Mouse (Mus musculus) spleen, adult 2 months (tissue): ENCODE results near the gene Gstt1. TPM values are rescaled to one million over a fixed set of nuclear protein-coding genes. Genes with fewer than 3 reads are reported as not detected.

Experiments
- DNase-seq, 2 experiments: peaks; one replicate each; pipeline versions ENCODE4 v3.0.0 to v3.0.0-alpha.2; 2012 to 2021; ENCODE audit warnings: low spot score in 2 of 2, low read depth in 1 of 2
- H3K27ac ChIP-seq: fragments of 200-500 bp; 2 replicates; pipeline ENCODE4 v1.5.1; 2012; ENCODE audit warnings: low read length, inconsistent platforms; ENCODE audit not compliant: insufficient read depth
- H3K27me3 ChIP-seq: fragments of 200-500 bp; 2 replicates; pipeline ENCODE4 v1.6.1; 2012; ENCODE audit warnings: mild to moderate bottlenecking, moderate library complexity, low read length, inconsistent platforms; ENCODE audit not compliant: control insufficient read depth, insufficient read depth
- H3K36me3 ChIP-seq: fragments of 200-500 bp; 2 replicates; pipeline ENCODE4 v1.6.1; 2012; ENCODE audit warnings: mild to moderate bottlenecking, low read length, inconsistent platforms; ENCODE audit not compliant: control insufficient read depth, insufficient read depth
- H3K4me1 ChIP-seq: fragments of 200-500 bp; 2 replicates; pipeline ENCODE4 v1.6.1; 2011; ENCODE audit warnings: inconsistent platforms; ENCODE audit not compliant: control insufficient read depth, insufficient read depth, insufficient read length
- H3K4me3 ChIP-seq: fragments of 200-500 bp; 2 replicates; pipeline ENCODE4 v1.5.1; 2011; ENCODE audit warnings: mild to moderate bottlenecking, inconsistent platforms; ENCODE audit not compliant: insufficient read depth, insufficient read length; ENCODE audit errors: extremely low read depth
- CTCF ChIP-seq: fragments of 200-500 bp; IDR thresholded peaks from 2 replicates; pipeline ENCODE4 v1.5.1; 2011; ENCODE audit warnings: mild to moderate bottlenecking, inconsistent platforms; ENCODE audit not compliant: insufficient read depth, insufficient read length, insufficient replicate concordance; ENCODE audit errors: extremely low read depth
- POLR2A ChIP-seq: fragments of 200-500 bp; IDR thresholded peaks from 2 replicates; pipeline ENCODE4 v1.6.1; 2011; ENCODE audit warnings: low read depth, low read length, inconsistent platforms
- WGBS: fragments of 180-500 bp; shearing (Covaris S2); methylation state at CpG from one replicate; pipeline ENCODE4 v1.1.7; 2018; 5-methylcytosine and 5-hydroxymethylcytosine counted together
- polyA plus RNA-seq: library from polyadenylated mRNA; depleted of rRNA; stranded (reverse); fragments of >200 nt; gene quantifications from 2 replicates; pipeline ENCODE4 v1.2.3, GENCODE M21; 2012

Gstt1 gene
- polyA plus RNA-seq, 1 experiment = 28.5 TPM

- H3K36me3 ChIP-seq = no peaks in the 10 kb centered on the region
- no peak overlapping the region for H3K27ac ChIP-seq
- 0 out of 2 replicates have a peak, but pooled peaks cover 5% of the 10 kb centered on the region for H3K4me1 ChIP-seq
- no peak for DNase-seq
- no peak overlapping the region for H3K4me3 ChIP-seq
- TF ChIP-seq CTCF = no peak
- no peak for TF ChIP-seq POLR2A
- no peaks in the 10 kb centered on the region for H3K27me3 ChIP-seq
- WGBS = 70% methylated on average over 2 of the region's 2 CpGs
These were observed 31.3 kb upstream of the Gstt1 start for GRCm38 (mm10) chr10:75829529-75830274.

DNA sequence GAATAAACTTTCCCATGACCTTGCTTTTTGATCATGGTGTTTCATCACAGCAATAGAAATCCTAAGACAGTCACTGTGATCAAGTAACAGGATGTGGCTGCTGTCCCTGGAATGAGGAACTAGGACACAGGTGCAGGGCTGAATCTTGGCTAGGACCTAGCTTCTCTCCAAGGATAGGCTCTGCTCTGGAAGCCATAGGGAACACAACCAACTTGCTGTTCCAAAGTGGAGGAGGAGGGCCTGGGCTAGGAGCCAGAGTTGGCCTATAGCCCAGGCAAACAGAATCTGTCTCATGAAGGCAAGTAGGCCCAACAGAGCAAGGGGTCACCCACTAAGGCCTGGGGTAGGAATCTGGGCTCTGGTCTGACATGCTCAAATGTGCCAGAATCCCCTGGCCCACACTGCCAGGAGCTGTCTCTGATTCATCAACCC, 30.1 kb upstream of the Gstt1 start:
- H3K27me3 ChIP-seq = no peaks in the 10 kb centered on the region
- no peak overlapping the region for H3K4me3 ChIP-seq
- H3K36me3 ChIP-seq = no peaks in the 10 kb centered on the region
- DNase-seq = no peak
- TF ChIP-seq CTCF = no peak
- no peak for TF ChIP-seq POLR2A
- H3K27ac ChIP-seq = no peak overlapping the region
- H3K4me1 ChIP-seq = 0 out of 2 replicates have a peak, but pooled peaks cover 4% of the 10 kb centered on the region

DNA sequence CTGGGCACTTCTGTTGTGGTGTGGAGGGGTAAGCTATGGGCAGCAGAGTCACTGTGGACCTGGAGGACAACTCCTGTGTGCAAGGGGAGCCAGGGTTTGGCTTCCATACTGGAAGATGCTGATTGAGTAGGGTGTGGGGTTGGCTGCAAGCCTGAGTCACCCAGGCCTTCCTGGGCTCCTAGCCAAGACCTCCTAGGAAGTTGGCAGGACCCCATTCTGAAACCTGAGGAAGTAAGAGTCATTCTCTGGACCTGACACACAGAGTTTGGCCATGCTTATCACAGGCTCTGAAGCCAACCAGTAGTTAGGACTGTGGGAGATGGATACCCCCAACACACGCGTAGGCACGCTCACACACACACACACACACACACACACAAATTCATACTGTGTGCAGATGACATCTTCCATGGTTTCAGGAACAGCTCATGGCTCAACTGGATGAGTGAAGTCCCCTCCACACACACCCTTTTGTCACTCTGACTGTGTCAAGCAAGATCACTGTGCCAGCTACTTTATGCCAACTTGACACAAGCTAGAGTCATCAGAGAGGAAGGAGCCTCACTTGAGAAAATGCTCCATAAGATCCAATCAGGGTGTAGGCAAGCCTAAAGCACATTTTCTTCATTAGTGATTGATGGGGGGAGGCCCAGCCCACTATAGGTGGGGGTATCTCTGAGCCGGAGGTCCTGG, 29.4 kb upstream of the Gstt1 start:
- H3K27ac ChIP-seq = no peak overlapping the region

GRCm38 (mm10) chr10:75824530-75824929, 26.1 kb upstream of the Gstt1 start:
- Histone ChIP-seq H3K36me3 (no peaks in the 10 kb centered on the region), H3K4me3 (no peak overlapping the region), H3K27me3 (no peaks in the 10 kb centered on the region), H3K27ac (no peak overlapping the region), H3K4me1 (no peaks in the 10 kb centered on the region)
- WGBS = 49% methylated on average over 4 of the region's 4 CpGs
- DNase-seq = no peak
- no peak for TF ChIP-seq CTCF
- no peak for TF ChIP-seq POLR2A

More for the DNA sequence above, 29.4 kb upstream of the Gstt1 start:
- Histone ChIP-seq H3K4me1 (no peaks in the 10 kb centered on the region), H3K27me3 (no peaks in the 10 kb centered on the region), H3K36me3 (no peaks in the 10 kb centered on the region), H3K4me3 (no peak overlapping the region)
- WGBS = 92% methylated on average over 4 of the region's 4 CpGs
- TF ChIP-seq POLR2A (no peak), CTCF (no peak)
- no peak for DNase-seq

- TF ChIP-seq CTCF (no peak), POLR2A (no peak)
- Histone ChIP-seq H3K4me3 (no peak overlapping the region), H3K36me3 (no peaks in the 10 kb centered on the region), H3K27me3 (no peaks in the 10 kb centered on the region), H3K4me1 (no peaks in the 10 kb centered on the region), H3K27ac (no peak overlapping the region)
- DNase-seq = no peak
- 77% methylated on average over 1 of the region's 1 CpGs for WGBS
These were observed 25.4 kb upstream of the Gstt1 start for GRCm38 (mm10) chr10:75823782-75824181.

- H3K27ac ChIP-seq = no peak within 1 kb of the TSS
- H3K36me3 ChIP-seq = no peaks in the 10 kb centered on the region
- no peak for DNase-seq
- WGBS = 86% methylated on average over 2 of the region's 2 CpGs
- no peaks in the 10 kb centered on the region for H3K4me1 ChIP-seq
- H3K4me3 ChIP-seq = no peak within 1 kb of the TSS
- TF ChIP-seq CTCF = no peak
- no peak for TF ChIP-seq POLR2A
- no peaks in the 10 kb centered on the region for H3K27me3 ChIP-seq
These were observed 24.1 kb upstream of the Gstt1 start, which contains the start of gene Gstt4 for GRCm38 (mm10) chr10:75822443-75822842. Gene Gstt4, minus strand, starts transcription at chr10:75822543.
